Mouse (Mus musculus): Measurements from ENCODE around the gene Tmem198.

Gene Tmem198

DNA sequence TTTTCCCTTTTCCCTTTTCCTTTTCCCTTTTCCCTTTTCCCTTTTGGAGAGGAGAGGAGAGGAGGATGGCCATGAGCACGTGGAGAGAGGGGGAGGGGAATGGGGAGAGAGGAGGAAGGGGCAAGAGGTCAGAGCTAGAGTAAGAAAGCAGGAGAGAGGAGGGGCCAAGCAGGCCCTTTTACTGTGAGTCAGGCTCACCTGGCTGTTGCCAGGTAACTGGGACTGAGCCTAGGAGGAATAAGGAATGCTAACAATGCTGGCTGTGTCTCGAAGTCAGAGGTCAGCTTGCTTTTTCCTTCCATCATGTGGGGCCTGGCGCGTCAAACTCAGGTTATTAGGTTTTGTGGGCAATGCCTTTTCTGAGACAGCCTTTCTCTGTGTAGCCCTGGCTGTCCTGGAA, 38.7 kb downstream of the Tmem198 start:
- no peak for DNase-seq (ENCODE audit: low spot score)

- no peak for DNase-seq (ENCODE audit: low spot score)
Measured at GRCm38 (mm10) chr1:75518427-75518826, 39.1 kb downstream of the Tmem198 start.

- no peak for DNase-seq (ENCODE audit: low spot score)
Measured at GRCm38 (mm10) chr1:75519576-75519975, 40.2 kb downstream of the Tmem198 start.

GRCm38 (mm10) chr1:75521321-75522031, 42.1 kb downstream of the Tmem198 start, which contains the start of gene Stk11ip:
Stk11ip (plus strand) TSS chr1:75521529.
- DNase-seq (ENCODE audit: low spot score): peak; percentile 98

DNA sequence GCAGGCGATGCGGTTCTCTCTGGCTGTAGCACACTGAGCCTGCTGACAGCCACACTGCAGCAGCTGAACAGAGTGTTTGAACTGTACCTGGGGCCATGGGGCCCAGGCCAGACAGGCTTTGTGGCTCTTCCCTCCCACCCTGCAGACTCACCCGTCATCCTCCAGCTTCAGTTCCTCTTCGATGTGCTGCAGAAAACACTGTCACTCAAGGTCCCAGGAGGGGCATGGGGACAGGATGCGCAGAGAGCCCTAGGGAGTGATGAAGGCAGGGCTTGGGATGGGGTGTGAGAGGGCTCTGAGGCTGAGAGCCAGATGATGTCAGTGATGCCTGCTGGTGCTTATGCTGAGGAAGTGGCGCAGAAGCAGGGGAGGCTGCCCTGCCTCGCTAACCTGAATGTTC, 45.3 kb downstream of the Tmem198 start:
- no peak for DNase-seq (ENCODE audit: low spot score)

GRCm38 (mm10) chr1:75530546-75530945, 51.2 kb downstream of the Tmem198 start:
- DNase-seq (ENCODE audit: low spot score): no peak

DNA sequence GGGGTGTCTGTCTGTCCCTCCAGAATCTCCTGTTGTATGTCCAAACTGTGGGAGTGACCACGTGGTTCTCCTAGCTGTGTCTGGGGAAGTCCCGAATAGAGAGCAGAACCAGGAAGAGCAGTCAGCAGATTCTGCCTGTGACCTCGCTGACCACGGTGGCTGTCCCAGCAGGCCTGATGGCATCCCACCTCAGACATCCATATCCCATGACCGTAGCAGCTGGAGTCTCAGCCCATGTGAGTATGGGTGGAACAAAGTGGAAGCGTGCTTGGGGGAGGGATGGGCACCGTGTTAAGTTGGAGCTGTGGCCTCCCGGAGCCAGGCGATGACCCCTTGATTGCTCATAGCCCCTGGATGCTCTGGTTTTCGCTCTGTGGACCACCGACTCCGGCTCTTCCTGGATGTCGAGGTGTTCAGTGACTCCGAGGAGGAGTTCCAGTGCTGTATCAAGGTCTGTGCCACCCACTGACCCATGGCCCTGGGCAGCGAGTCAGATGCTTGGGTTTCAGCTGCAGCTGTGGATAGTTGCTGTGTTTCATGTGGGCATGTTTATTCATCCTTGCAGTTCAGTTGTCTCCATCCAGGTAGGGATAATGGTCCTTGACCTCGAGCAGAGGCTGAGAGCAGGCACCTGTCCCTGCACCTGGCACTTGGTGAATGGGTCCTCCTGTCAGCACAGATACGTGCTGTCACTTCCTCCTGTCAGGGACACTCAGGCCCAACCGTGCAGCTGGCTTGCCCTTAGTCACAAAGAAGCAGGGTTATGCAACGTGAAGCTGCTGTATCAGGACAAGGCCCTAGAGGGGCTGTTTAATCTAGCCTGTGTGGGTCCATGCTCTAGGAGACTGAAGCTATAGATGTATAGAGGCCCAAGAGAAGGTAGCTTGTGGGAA, 53.2 kb downstream of the Tmem198 start:
- no peak for DNase-seq (ENCODE audit: low spot score)

GRCm38 (mm10) chr1:75533325-75534252, 54.3 kb downstream of the Tmem198 start:
- no peak for DNase-seq (ENCODE audit: low spot score)
